8 mouse cellular contexts compared by ENCODE assay signal in genomic region chr2:18586925-18587724, GRCm38 (mm10).
DNase-seq lines count a peak whose midpoint lies in the region; TF ChIP-seq lines count a peak whose summit lies in the region.

No protein-coding gene starts in this region.

- TF ChIP-seq CTCF in left cerebral cortex, adult 2 months (IDR thresholded peaks at IDR 0.05): no peak

- 2% methylated on average over 31 of the region's 31 CpGs for WGBS in macrophage (ENCODE audit: missing documents)

- H3K79me2 ChIP-seq in macrophage (ENCODE audit: inconsistent target): no peaks in the 10 kb centered on the region

- intact Hi-C loops in left cerebral cortex, adult 2 months (cut with DNase I): loop anchor here (1.0 to 5.0 kb wide), 2 partner anchors 90 to 196 kb away; partner anchors contain the start of gene Bmi1

- H3K4me3 ChIP-seq in left cerebral cortex, adult 2 months: peak overlapping the region; percentile 90
- H3K4me3 ChIP-seq in macrophage (ENCODE audit: inconsistent target): peak overlapping the region; percentile 83

- peak; percentile 79 to 89 for DNase-seq in adrenal gland, adult 18-20 months (ENCODE audit: low spot score in 2 of 2)
- DNase-seq in embryo, embryonic 10 days (ENCODE audit: low spot score): peak; percentile 84
- DNase-seq in gastrocnemius, postnatal 10 days: peak; percentile 80
- DNase-seq in hindlimb bud, embryonic 11.5 days (ENCODE audit: extremely low spot score, low read depth, low spot score): peak; percentile 91
- DNase-seq in left cerebral cortex, adult 2 months (ENCODE audit: extremely low spot score in 1 of 2, low spot score in 2 of 2): peak; percentile 88 to 93
- DNase-seq in right cerebral cortex, adult 2 months (ENCODE audit: low spot score in 2 of 2): peak; percentile 95 to 97
- peak; percentile 78 to 83 for DNase-seq in urinary bladder, postnatal 36 days (ENCODE audit: low spot score in 2 of 2)

- H3K36me3 ChIP-seq in macrophage (ENCODE audit: inconsistent target): no peaks in the 10 kb centered on the region

- peak overlapping the region; percentile 42 for H3K27ac ChIP-seq in left cerebral cortex, adult 2 months
- peak overlapping the region; percentile 13; the same call in 1 of the 2 replicates for H3K27ac ChIP-seq in macrophage

Comparison
In these comparisons a context has a peak if more than half of its experiments do, and no peak if none do; other contexts are left out.
1. Peak in every context shown above with its lines: DNase-seq, H3K4me3 ChIP-seq and H3K27ac ChIP-seq.